Mouse (Mus musculus) myocyte (in vitro differentiated cells): ENCODE measurements at regions not wholly inside any gene's neighbourhood (a gene's known extent, or its start where the extent isn't known, plus 50 kb on each side); places are given as distances from the start of the nearest gene placed in this dataset.

Experiments
- H3K27me3 ChIP-seq: one replicate; pipeline ENCODE4 v1.6.1; 2011; ENCODE audit not compliant: control insufficient read depth, insufficient read depth, insufficient read length
- H3K36me3 ChIP-seq: one replicate; pipeline ENCODE4 v1.6.1; 2011; ENCODE audit not compliant: control insufficient read depth, insufficient read depth
- H3K4me2 ChIP-seq: one replicate; pipeline ENCODE4 v1.6.1; 2011; ENCODE audit warnings: low read depth, control low read depth
- H3K4me3 ChIP-seq: one replicate; pipeline ENCODE4 v1.5.1; 2011; ENCODE audit warnings: mild to moderate bottlenecking, control low read depth, moderate library complexity
- H3K79me2 ChIP-seq: one replicate; pipeline ENCODE4 v1.6.1; 2011; ENCODE audit not compliant: control insufficient read depth, insufficient read depth
- H3ac ChIP-seq: one replicate; pipeline ENCODE4 v1.6.1; 2011; ENCODE audit not compliant: control insufficient read depth, insufficient read length
- CEBPB ChIP-seq: IDR thresholded peaks from 2 replicates; pipeline ENCODE4 v1.6.1; 2011; ENCODE audit warnings: mild to moderate bottlenecking, moderate library complexity; ENCODE audit not compliant: poor library complexity, insufficient read depth, severe bottlenecking
- E2F4 ChIP-seq: IDR thresholded peaks from one replicate; pipeline ENCODE4 v1.6.1; 2011; ENCODE audit warnings: mild to moderate bottlenecking, control low read depth, moderate library complexity; ENCODE audit not compliant: insufficient read depth
- MAX ChIP-seq: IDR thresholded peaks from one replicate; pipeline ENCODE4 v1.6.1; 2011; ENCODE audit warnings: low read depth, mild to moderate bottlenecking, control low read depth
- MYOD1 ChIP-seq, 3 experiments: IDR thresholded peaks; one replicate each; pipeline ENCODE4 v1.6.1; 2011; ENCODE audit warnings: control low read depth in 2 of 3, low read depth in 2 of 3, mild to moderate bottlenecking in 2 of 3, moderate library complexity in 1 of 3; ENCODE audit not compliant: insufficient read length in 2 of 3, control insufficient read depth in 1 of 3
- MYOG ChIP-seq, 3 experiments: IDR thresholded peaks; one replicate each; pipeline ENCODE4 v1.6.1; 2011; ENCODE audit warnings: control low read depth in 2 of 3, low read depth in 2 of 3, mild to moderate bottlenecking in 2 of 3; ENCODE audit not compliant: insufficient read length in 2 of 3, control insufficient read depth in 1 of 3, insufficient read depth in 1 of 3
- POLR2A ChIP-seq: IDR thresholded peaks from one replicate; pipeline ENCODE4 v1.6.1; 2011; ENCODE audit warnings: low read depth, mild to moderate bottlenecking, control low read depth, moderate library complexity; ENCODE audit not compliant: insufficient read length
- POLR2AphosphoS2 ChIP-seq: IDR thresholded peaks from one replicate; pipeline ENCODE4 v1.6.1; 2011; ENCODE audit warnings: low read depth, control low read depth; ENCODE audit not compliant: insufficient read length
- REST ChIP-seq: IDR thresholded peaks from one replicate; pipeline ENCODE4 v1.6.1; 2011; ENCODE audit warnings: mild to moderate bottlenecking, control low read depth, moderate library complexity; ENCODE audit not compliant: insufficient read depth, insufficient read length
- SRF ChIP-seq: IDR thresholded peaks from one replicate; pipeline ENCODE4 v1.6.1; 2011; ENCODE audit warnings: low read depth; ENCODE audit not compliant: control insufficient read depth, insufficient read length
- TCF12 ChIP-seq: IDR thresholded peaks from one replicate; pipeline ENCODE4 v1.6.1; 2011; ENCODE audit warnings: mild to moderate bottlenecking, control low read depth; ENCODE audit not compliant: poor library complexity, insufficient read depth, severe bottlenecking
- TCF3 ChIP-seq: IDR thresholded peaks from one replicate; pipeline ENCODE4 v1.6.1; 2011; ENCODE audit warnings: low read depth, control low read depth; ENCODE audit not compliant: insufficient read length
- USF1 ChIP-seq: IDR thresholded peaks from one replicate; pipeline ENCODE4 v1.6.1; 2011; ENCODE audit warnings: low read depth, mild to moderate bottlenecking, control low read depth, moderate library complexity

DNA sequence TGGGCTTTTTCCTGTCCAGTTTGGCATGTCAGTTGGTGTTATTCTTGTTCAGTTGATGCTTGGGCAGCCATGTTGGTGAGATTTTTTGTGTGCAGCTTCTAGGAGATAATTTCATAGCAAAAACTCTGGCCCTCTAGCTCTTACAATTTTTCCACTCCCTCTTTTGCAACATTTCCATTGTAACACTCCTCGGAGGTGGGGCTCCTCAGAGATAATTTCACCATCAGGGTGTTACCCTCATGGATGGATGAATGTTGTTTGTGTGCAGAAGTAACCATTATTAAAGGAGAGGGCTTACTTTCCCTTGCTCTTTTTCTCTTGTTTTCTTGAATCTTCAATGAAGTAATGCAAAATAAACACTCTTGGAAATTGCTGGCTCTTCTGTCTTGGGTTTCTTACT lies 193.0 kb upstream of the Ptger4 start:
- H3K79me2 ChIP-seq = no peaks in the 10 kb centered on the region
- H3K4me2 ChIP-seq = no peak overlapping the region
- H3K27me3 ChIP-seq = no peaks in the 10 kb centered on the region
- no peaks in the 10 kb centered on the region for H3K36me3 ChIP-seq
- no peak overlapping the region for H3ac ChIP-seq
- H3K4me3 ChIP-seq = no peak overlapping the region
- TF ChIP-seq E2F4 = no peak
- no peak for TF ChIP-seq USF1
- no peak for TF ChIP-seq TCF12
- TF ChIP-seq MYOD1 (IDR thresholded peaks at IDR 0.05; ENCODE audit: control insufficient read depth in 1 of 3, insufficient read length in 2 of 3, low read depth in 2 of 3) = no peak
- TF ChIP-seq REST = no peak
- no peak for TF ChIP-seq POLR2A
- TF ChIP-seq POLR2AphosphoS2 = no peak
- TF ChIP-seq MAX = no peak
- TF ChIP-seq TCF3 = no peak
- TF ChIP-seq MYOG (IDR thresholded peaks at IDR 0.05; ENCODE audit: control insufficient read depth in 1 of 3, insufficient read depth in 1 of 3, insufficient read length in 2 of 3, low read depth in 2 of 3) = no peak
- TF ChIP-seq CEBPB = no peak
- TF ChIP-seq SRF = no peak

DNA sequence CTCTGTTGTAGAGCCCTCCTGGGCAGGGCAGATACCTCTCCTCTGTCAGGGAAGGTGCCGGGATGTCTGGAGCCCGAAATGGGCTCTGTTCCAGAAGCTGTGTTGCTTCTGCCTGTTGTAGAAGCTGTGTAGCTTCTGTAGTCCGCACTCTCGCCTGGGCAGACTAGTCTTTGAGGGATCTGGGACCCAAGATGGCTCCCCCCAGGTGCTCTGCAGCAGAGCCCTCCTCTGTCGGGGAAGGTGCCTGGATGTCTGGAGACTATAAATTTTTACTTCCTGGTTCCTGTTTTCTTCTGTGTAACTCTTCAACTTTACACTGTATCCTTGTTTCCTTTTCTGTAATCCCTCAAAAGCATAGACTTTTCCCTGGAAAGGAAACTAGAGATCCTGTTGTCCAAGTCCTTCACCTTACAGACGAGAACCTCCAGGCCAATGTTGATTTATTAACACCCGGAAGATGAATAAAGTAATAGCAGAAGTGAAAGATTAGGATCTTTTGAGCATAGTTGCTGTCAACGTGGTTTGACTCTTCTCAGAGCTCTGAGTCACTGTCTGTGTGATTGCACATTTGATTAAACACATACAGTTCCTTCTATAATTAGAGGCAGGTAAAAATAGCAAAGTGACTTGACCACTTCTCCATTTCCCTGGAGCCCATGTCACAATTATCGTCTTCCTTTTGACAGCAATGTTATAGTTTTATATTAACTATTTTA lies 202.2 kb upstream of the Ptger4 start:
- no peak overlapping the region for H3ac ChIP-seq
- TF ChIP-seq MAX (no peak), CEBPB (0 out of 2 replicates have a peak, but pooled peaks have one; percentile 2), USF1 (no peak)

DNA sequence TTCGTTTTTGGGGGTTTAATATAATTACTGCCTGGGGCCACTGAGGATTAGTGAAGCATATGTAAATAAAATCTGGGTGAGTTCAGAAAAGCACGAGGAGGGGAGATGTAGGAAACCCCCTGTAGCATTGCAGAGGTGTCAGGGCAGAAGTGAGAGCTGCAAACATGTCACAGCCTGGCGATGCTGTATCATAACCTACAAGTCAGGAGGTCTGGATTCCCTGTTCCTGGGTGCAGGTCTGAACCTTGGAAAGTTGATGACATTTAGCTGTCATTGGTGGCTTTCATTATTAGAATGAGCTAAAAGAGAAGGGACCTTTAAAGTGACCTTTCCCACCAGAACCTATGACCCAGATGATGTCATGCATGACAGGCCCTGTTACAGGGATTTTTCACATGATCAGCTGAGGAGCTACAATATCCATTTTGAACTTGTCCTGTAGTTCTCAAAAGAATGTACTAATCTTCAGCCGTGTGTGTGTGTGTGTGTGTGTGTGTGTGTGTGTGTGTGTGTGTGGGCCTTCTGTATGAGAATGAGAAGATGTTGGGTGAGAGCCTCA lies 202.8 kb upstream of the Ptger4 start:
- H3ac ChIP-seq = no peak overlapping the region
- H3K36me3 ChIP-seq = no peaks in the 10 kb centered on the region
- H3K27me3 ChIP-seq = no peaks in the 10 kb centered on the region
- H3K79me2 ChIP-seq = no peaks in the 10 kb centered on the region
- no peak for TF ChIP-seq CEBPB
- no peak for TF ChIP-seq E2F4
- no peak for TF ChIP-seq MYOD1 (IDR thresholded peaks at IDR 0.05; ENCODE audit: control insufficient read depth in 1 of 3, insufficient read length in 2 of 3, low read depth in 2 of 3)
- TF ChIP-seq USF1 = no peak
- no peak for TF ChIP-seq MAX
- TF ChIP-seq POLR2A = no peak
- TF ChIP-seq MYOG (IDR thresholded peaks at IDR 0.05; ENCODE audit: control insufficient read depth in 1 of 3, insufficient read depth in 1 of 3, insufficient read length in 2 of 3, low read depth in 2 of 3) = no peak
- no peak for TF ChIP-seq TCF12
- TF ChIP-seq REST = no peak
- TF ChIP-seq SRF = no peak
- no peak for TF ChIP-seq POLR2AphosphoS2
- no peak for TF ChIP-seq TCF3
- H3K4me2 ChIP-seq = peak overlapping the region; percentile 20
- no peak overlapping the region for H3K4me3 ChIP-seq

More for the DNA sequence above, 202.2 kb upstream of the Ptger4 start:
- H3K4me2 ChIP-seq = peak overlapping the region; percentile 20
- H3K27me3 ChIP-seq = no peaks in the 10 kb centered on the region
- no peaks in the 10 kb centered on the region for H3K79me2 ChIP-seq
- H3K4me3 ChIP-seq = no peak overlapping the region
- H3K36me3 ChIP-seq = no peaks in the 10 kb centered on the region

DNA sequence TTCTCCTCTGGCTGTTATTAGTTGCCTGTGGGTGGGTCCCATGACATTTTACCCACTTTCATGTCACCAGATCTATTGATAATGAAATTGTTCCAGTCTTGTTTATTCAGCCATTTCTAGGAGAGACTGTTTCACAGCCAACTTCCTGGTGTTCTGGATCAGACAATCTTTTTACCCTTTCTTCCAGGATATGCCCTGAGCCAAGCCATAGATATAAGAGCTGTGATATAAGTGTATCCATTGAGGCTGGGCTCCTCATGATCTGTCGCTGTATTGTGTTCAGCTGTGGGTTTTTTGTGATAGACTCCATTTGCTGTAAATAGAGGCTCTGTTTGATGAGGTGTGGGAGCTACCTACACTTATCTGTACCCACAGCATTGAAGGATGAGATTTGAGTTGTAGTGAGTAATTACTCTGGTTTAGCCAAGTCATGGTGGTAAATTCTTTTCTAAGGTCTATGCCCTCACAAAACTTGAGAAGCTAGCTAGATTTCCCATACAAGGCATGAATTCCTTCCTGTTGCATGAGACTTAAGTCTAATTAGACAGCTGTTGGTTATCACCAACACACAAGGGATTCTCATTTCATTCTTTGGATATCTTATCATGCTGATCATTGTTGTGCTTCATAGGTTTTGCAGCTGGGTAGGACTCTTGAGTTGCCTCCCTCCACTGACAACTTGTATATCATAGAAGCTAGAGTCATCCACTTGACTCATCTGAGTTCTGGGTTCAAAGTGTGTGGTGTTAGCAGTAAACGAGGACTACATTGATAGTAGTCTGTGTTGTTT lies 203.9 kb upstream of the Ptger4 start:
- Histone ChIP-seq H3K36me3 (no peaks in the 10 kb centered on the region), H3ac (no peak overlapping the region), H3K4me3 (no peak overlapping the region), H3K79me2 (no peaks in the 10 kb centered on the region), H3K4me2 (no peak overlapping the region), H3K27me3 (no peaks in the 10 kb centered on the region)
- no peak for TF ChIP-seq CEBPB
- TF ChIP-seq MAX = no peak
- no peak for TF ChIP-seq MYOG (IDR thresholded peaks at IDR 0.05; ENCODE audit: control insufficient read depth in 1 of 3, insufficient read depth in 1 of 3, insufficient read length in 2 of 3, low read depth in 2 of 3)
- TF ChIP-seq MYOD1 (IDR thresholded peaks at IDR 0.05; ENCODE audit: control insufficient read depth in 1 of 3, insufficient read length in 2 of 3, low read depth in 2 of 3) = peak in 1 of 3 experiments; percentile 25
